Mouse (Mus musculus) embryo, embryonic 11 days (tissue): ENCODE results near the gene Tnfaip6.

ENCODE experiments used
- DNase-seq: peaks from one replicate; pipeline ENCODE4 v3.0.0-alpha.2; 2015

Gene Tnfaip6

GRCm38 (mm10) chr2:52053502-52053901 is 15.7 kb downstream of the Tnfaip6 start:
- no peak for DNase-seq

GRCm38 (mm10) chr2:52055616-52056015 is 17.8 kb downstream of the Tnfaip6 start:
- no peak for DNase-seq

GRCm38 (mm10) chr2:52057099-52057498 is 19.3 kb downstream of the Tnfaip6 start:
- no peak for DNase-seq

GRCm38 (mm10) chr2:52057681-52058080 is 19.9 kb downstream of the Tnfaip6 start:
- DNase-seq: no peak

GRCm38 (mm10) chr2:52068641-52069040 is 30.8 kb downstream of the Tnfaip6 start:
- no peak for DNase-seq

GRCm38 (mm10) chr2:52070816-52071215 is 33.0 kb downstream of the Tnfaip6 start:
- no peak for DNase-seq

- no peak for DNase-seq
Observed at GRCm38 (mm10) chr2:52071241-52071991, 33.6 kb downstream of the Tnfaip6 start.

GRCm38 (mm10) chr2:52072065-52072490 is 34.3 kb downstream of the Tnfaip6 start:
- peak; percentile 59 for DNase-seq

GRCm38 (mm10) chr2:52072491-52073140 is 34.8 kb downstream of the Tnfaip6 start, which contains the start of gene Rif1:
Rif1 (plus strand) TSS chr2:52072832.
- DNase-seq: peak; percentile 95

GRCm38 (mm10) chr2:52073141-52073904 is 35.5 kb downstream of the Tnfaip6 start:
- no peak for DNase-seq

GRCm38 (mm10) chr2:52078666-52079065 is 40.9 kb downstream of the Tnfaip6 start:
- DNase-seq: no peak

- no peak for DNase-seq
Observed at GRCm38 (mm10) chr2:52084013-52084412, 46.2 kb downstream of the Tnfaip6 start.

GRCm38 (mm10) chr2:52084571-52084970 is 46.8 kb downstream of the Tnfaip6 start:
- DNase-seq: no peak
